Mouse (Mus musculus) hindbrain, embryonic 16.5 days (tissue): ENCODE results near the gene Vps4a. TPM values are rescaled to one million over a fixed set of nuclear protein-coding genes. Genes with fewer than 3 reads are reported as not detected.

ENCODE experiments used
- ATAC-seq: fragments of 200-750 bp; cut with Nextera tagmentation; 2 replicates; pipeline ENCODE4 v1.8.0; 2017; ENCODE audit warnings: moderate TSS enrichment, moderate library complexity
- H3K27ac ChIP-seq: fragments of 300-500 bp; sonication (generic); 2 replicates; pipeline ENCODE4 v1.5.1; 2014; ENCODE audit warnings: low read depth, mild to moderate bottlenecking, control low read depth, low read length, moderate library complexity
- H3K27me3 ChIP-seq: fragments of 300-500 bp; sonication (generic); replicated peaks from 2 replicates; pipeline ENCODE4 v1.6.1; 2014; ENCODE audit warnings: low read length; ENCODE audit not compliant: control insufficient read depth, insufficient read depth
- H3K36me3 ChIP-seq: fragments of 300-500 bp; sonication (generic); 2 replicates; pipeline ENCODE4 v1.6.1; 2014; ENCODE audit warnings: mild to moderate bottlenecking, low read length, moderate library complexity, mixed read lengths; ENCODE audit not compliant: control insufficient read depth, insufficient read depth
- H3K4me1 ChIP-seq: fragments of 300-500 bp; sonication (generic); 2 replicates; pipeline ENCODE4 v1.6.1; 2014; ENCODE audit warnings: low read depth, low read length; ENCODE audit not compliant: control insufficient read depth, insufficient read depth
- H3K4me2 ChIP-seq: fragments of 300-500 bp; sonication (generic); 2 replicates; pipeline ENCODE4 v1.6.1; 2014; ENCODE audit warnings: mild to moderate bottlenecking, low read length, control low read depth, moderate library complexity
- H3K4me3 ChIP-seq: fragments of 300-500 bp; sonication (generic); 2 replicates; pipeline ENCODE4 v1.5.1; 2014; ENCODE audit warnings: mild to moderate bottlenecking, low read length, control low read depth, moderate library complexity
- H3K9ac ChIP-seq: fragments of 300-500 bp; sonication (generic); 2 replicates; pipeline ENCODE4 v1.6.1; 2014; ENCODE audit warnings: low read depth, mild to moderate bottlenecking, control low read depth, low read length, moderate library complexity
- H3K9me3 ChIP-seq: fragments of 300-500 bp; sonication (generic); 2 replicates; pipeline ENCODE4 v1.6.1; 2014; ENCODE audit warnings: mild to moderate bottlenecking, low read length, moderate library complexity; ENCODE audit not compliant: control insufficient read depth
- WGBS: fragments of 180-500 bp; shearing (Covaris S2); extraction: QIAGEN DNeasy Blood & Tissue Kit; methylation state at CpG from one replicate; pipeline ENCODE4 v1.1.7; 2014; 5-methylcytosine and 5-hydroxymethylcytosine counted together
- polyA plus RNA-seq: library from polyadenylated mRNA; unstranded; fragments of >200 nt; fragmentation: Nextera tagmentation; extraction: Ambion mirVana; gene quantifications from 2 replicates; pipeline ENCODE4 v1.2.1, GENCODE M21; 2015

Gene Vps4a
- polyA plus RNA-seq, 1 experiment from 2014 or later, result 165 TPM

DNA sequence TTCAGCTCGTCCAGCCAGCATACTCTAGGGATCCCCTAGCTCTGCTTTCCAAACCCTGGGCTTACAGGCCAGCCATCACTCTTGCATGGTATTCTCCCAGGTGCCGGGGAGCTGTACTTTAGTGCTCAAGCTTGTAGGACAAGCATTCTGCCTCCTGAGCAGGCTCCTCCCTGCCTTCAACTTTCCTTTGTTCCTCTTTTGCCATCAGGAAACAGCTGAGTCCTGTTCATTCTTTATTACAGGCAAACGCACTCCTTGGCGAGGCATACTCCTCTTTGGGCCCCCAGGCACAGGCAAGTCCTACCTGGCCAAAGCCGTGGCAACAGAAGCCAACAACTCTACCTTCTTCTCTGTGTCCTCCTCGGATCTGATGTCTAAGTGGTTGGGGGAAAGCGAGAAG is 9.6 kb downstream of the Vps4a start:
- Histone ChIP-seq H3K4me3 (no peak overlapping the region), H3K27me3 (no peaks in the 10 kb centered on the region), H3K9me3 (no peaks in the 10 kb centered on the region), H3K4me2 (no peak overlapping the region), H3K36me3 (peaks cover 66% of the 10 kb centered on the region), H3K27ac (no peak overlapping the region), H3K9ac (no peak overlapping the region), H3K4me1 (no peaks in the 10 kb centered on the region)
- ATAC-seq, result no peak
- 86% methylated on average over 7 of the region's 7 CpGs for WGBS

DNA sequence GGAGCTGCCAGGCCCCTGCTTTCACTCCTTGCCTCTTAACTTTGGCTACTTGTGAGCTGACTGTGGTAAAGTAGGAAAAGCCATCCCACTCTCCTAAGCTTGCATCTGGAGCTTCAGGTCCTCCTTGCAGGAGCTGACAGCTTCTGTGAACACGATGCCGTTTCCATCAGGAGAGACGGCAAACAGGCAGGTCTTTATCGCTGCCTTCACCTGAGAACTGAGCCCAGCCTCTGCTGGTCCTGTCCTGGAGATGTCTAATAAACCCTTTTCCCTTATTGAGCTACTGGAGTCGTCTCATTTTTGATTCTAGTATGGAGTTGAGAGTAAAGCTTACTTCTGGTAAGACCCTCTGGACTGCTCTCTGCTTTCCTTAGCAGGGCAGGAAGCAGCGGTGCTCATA is 14.5 kb downstream of the Vps4a start:
- H3K4me2 ChIP-seq, result no peak overlapping the region

DNA sequence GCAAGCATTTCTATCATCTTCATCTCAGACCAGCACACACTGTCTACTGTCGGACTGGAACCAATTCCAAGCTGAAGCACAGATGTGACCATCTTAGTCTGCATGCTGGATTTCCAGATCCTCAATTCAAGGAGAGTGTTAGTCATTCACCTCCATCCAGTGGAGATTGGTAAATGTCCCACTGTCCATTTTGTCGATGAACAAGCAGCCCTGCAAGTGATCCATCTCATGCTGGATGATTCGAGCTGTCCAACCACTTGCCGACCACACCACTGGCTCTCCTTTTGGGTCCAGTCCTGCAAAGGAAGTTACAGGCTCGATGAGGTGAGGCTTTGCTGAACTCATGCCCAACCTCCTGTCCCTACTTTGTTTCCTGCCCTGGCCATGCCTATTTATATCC is 16.0 kb downstream of the Vps4a start:
- H3K9ac ChIP-seq, result no peak overlapping the region
- no peak overlapping the region for H3K4me3 ChIP-seq
- H3K36me3 ChIP-seq, result peaks cover 48% of the 10 kb centered on the region
- H3K4me1 ChIP-seq, result peaks cover 15% of the 10 kb centered on the region
- no peak for ATAC-seq
- H3K4me2 ChIP-seq, result no peak overlapping the region
- no peak overlapping the region for H3K27ac ChIP-seq
- no peaks in the 10 kb centered on the region for H3K9me3 ChIP-seq
- whole genome bisulfite sequencing, result 91% methylated on average over 5 of the region's 5 CpGs
- no peaks in the 10 kb centered on the region for H3K27me3 ChIP-seq

More for the DNA sequence above, 14.5 kb downstream of the Vps4a start:
- H3K27ac ChIP-seq, result no peak overlapping the region
- no peak for ATAC-seq
- H3K27me3 ChIP-seq, result no peaks in the 10 kb centered on the region
- H3K9me3 ChIP-seq, result no peaks in the 10 kb centered on the region
- WGBS, result 96% methylated on average over 6 of the region's 6 CpGs
- no peak overlapping the region for H3K4me3 ChIP-seq
- no peak overlapping the region for H3K9ac ChIP-seq
- H3K36me3 ChIP-seq, result peaks cover 51% of the 10 kb centered on the region
- peaks cover 15% of the 10 kb centered on the region for H3K4me1 ChIP-seq

DNA sequence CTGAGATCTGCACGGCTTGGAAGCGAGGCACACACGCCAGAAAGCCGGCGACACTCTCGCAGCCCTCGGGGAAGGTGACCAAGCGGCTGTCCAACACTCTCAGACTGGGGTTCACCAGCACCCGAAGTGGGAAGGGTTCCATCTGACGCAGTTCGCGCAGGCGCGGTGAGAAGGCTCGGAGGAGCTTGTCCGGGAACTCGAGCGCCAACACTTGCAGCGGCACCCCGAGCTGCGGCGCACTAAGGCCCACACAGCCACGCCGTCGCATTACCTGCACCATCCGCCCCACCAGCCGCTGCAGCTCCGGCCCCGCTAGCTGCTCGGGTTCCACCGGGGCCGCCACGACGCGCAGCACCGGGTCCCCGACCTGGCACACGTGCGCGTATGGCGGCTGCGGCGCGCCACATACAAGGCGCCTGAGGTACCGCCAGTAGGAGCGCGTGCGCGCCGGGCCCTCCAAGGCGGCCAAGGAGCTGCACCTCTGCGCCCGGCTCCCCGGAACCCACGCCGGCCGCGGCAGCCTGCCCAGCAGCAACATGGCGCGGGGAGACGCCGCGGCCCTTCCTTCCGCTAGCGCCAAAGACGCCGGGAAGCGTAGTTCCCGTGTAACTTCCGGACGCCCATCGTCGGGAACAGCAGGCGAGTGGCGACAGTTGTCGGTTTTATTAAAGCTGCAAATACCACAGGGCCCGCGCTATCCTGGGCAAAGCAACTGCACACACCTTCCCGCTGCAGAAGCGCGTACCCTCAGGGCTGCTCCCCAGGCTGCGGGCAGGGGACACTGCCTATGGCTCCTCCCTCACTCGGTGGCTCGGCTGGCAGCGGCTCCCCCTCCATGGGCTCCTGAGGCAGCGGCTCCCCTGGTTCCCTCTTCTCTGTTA is 17.3 kb downstream of the Vps4a start, which contains the start of gene Pdf:
TSS of gene Pdf (minus strand) at position 554 of the 881 bp plus-strand sequence.
- WGBS, result under 1% methylated on average over 78 of the region's 87 CpGs
- H3K27me3 ChIP-seq, result no peaks in the 10 kb centered on the region
- H3K4me1 ChIP-seq, result peaks cover 15% of the 10 kb centered on the region
- ATAC-seq, result peak; percentile 89
- peak within 1 kb of the TSS; percentile 90 for H3K4me2 ChIP-seq
- no peaks in the 10 kb centered on the region for H3K9me3 ChIP-seq
- peak within 1 kb of the TSS; percentile 82 for H3K4me3 ChIP-seq
- peak within 1 kb of the TSS; percentile 90 for H3K9ac ChIP-seq
- peak within 1 kb of the TSS; percentile 91 for H3K27ac ChIP-seq
- peaks cover 44% of the 10 kb centered on the region for H3K36me3 ChIP-seq

DNA sequence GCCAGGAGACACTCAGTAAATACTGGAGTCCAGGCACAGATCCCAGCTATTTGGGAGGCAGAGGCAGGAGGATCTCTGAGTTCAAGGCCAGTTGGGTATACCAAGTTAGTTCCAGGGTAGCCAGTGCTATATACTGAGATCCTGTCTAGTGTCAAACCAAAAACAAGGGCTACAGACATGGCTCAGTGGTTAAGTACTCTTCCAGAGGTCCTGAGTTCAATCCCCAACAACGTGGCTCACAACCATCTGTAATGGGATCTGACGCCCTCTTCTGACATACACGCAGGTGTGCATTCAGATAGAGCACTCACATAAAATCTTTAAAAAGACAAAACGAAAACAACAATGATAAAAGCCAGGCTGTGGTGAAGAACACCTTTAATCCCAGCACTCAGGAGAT is 18.5 kb downstream of the Vps4a start:
- H3K4me3 ChIP-seq, result no peak overlapping the region
- no peak for ATAC-seq
- 99% methylated on average over 4 of the region's 4 CpGs for WGBS

DNA sequence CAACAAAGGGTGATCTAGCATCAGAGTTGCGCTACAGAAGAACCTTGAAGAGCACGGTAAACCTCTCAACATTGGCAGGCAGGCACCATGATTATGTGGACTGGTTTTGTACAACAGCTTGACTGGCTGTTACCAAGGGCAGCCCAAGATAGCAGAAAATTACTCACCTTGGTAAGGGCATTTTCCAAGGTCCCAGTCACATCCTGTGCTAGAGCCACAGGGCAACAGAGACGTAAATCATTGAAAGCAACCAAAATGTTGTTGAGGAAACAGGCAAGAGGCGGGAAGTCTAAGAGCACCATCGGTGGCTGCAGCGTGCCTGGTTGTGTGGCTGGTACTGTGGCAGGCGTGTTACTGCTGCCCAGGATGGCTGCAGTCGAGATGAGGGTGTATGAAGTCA is 21.0 kb downstream of the Vps4a start:
- WGBS, result 96% methylated on average over 8 of the region's 8 CpGs
- ATAC-seq, result no peak
- no peak overlapping the region for H3K9ac ChIP-seq
- no peaks in the 10 kb centered on the region for H3K27me3 ChIP-seq
- peaks cover 24% of the 10 kb centered on the region for H3K36me3 ChIP-seq
- no peak overlapping the region for H3K4me3 ChIP-seq
- H3K27ac ChIP-seq, result no peak overlapping the region
- H3K4me1 ChIP-seq, result peaks cover 24% of the 10 kb centered on the region
- H3K4me2 ChIP-seq, result no peak overlapping the region
- H3K9me3 ChIP-seq, result no peaks in the 10 kb centered on the region

More for the DNA sequence above, 18.5 kb downstream of the Vps4a start:
- no peak overlapping the region for H3K9ac ChIP-seq
- no peak overlapping the region for H3K27ac ChIP-seq
- no peaks in the 10 kb centered on the region for H3K9me3 ChIP-seq
- peak overlapping the region; percentile 90; the same call in 1 of the 2 replicates for H3K4me2 ChIP-seq
- peaks cover 15% of the 10 kb centered on the region for H3K4me1 ChIP-seq
- H3K36me3 ChIP-seq, result peaks cover 41% of the 10 kb centered on the region
- no peaks in the 10 kb centered on the region for H3K27me3 ChIP-seq

DNA sequence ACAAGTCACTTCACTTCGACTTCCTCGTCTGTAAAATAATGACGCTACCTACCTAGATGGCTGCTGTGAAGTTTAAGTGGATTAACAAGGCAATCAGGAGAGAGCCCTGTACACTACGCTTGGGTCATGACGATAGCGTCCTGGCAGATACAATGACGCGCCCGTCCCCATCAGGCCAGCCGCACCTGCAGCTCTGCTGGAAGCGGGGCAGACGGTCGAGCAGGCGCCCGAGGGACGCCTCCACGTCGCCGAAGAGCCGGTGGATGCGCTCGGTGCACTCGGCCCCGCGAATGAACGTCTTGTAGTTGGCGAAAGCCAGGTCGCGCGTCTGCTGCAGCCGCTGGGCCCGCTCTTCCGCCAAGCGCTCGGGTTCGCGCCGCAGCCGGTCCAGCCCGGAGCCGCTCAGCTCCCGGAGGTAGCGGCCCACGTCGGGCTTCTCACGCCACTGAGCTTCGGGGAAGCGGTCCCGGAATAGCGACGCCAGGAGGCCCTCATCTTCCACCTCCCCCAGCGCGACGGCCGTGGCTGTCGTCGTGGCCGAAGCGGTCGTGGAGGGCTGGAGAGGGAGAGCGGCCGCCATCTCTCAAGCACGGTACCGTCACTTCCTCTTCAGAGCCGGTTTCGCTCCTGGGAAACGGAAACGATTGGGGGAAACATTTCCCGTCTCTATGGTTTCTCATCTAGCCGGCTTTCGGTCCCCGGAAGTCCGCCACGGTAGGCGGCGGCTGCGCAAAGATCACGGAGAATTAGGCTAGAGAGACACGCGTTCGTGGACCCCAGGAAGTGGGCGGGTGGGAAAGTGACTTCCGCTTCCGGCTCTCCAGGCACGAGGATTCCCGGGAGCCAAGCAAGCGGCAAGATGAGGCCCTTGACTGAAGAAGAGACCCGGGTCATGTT is 25.3 kb downstream of the Vps4a start, which contains the start of the genes Cog8 and Nip7:
TSS of gene Cog8 (minus strand) at position 614 of the 897 bp plus-strand sequence.
TSS of gene Nip7 (plus strand) at position 802 of the 897 bp plus-strand sequence.
- H3K9ac ChIP-seq, result peak within 1 kb of the TSS; percentile 89
- under 1% methylated on average over 87 of the region's 88 CpGs for WGBS
- H3K27ac ChIP-seq, result peak within 1 kb of the TSS; percentile 88
- H3K27me3 ChIP-seq, result no peaks in the 10 kb centered on the region
- peak within 1 kb of the TSS; percentile 83 for H3K4me2 ChIP-seq
- peaks cover 26% of the 10 kb centered on the region for H3K36me3 ChIP-seq
- no peaks in the 10 kb centered on the region for H3K9me3 ChIP-seq
- H3K4me1 ChIP-seq, result peaks cover 15% of the 10 kb centered on the region
- peak within 1 kb of the TSS; percentile 98 for H3K4me3 ChIP-seq
- peak; percentile 97 for ATAC-seq

DNA sequence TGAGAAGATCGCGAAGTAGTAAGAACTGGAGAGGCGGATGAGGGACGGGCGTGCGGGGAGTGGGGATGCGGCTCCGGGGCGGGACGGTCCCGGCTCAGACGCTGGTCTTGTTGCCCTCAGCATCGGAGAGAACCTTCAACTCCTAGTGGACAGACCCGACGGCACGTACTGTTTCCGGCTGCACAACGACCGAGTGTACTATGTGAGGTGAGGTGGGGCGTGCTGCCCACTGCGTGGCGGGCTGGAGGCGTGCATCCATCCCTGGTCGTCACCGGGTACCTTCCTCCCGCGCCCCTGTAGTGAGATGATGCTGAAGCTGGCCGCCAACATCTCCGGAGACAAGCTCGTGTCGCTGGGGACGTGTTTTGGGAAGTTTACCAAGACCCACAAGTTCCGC is 25.9 kb downstream of the Vps4a start:
- peaks cover 20% of the 10 kb centered on the region for H3K36me3 ChIP-seq
- WGBS, result 1% methylated on average over 32 of the region's 33 CpGs
- H3K9me3 ChIP-seq, result no peaks in the 10 kb centered on the region
- peak overlapping the region; percentile 61 for H3K27ac ChIP-seq
- peak overlapping the region; percentile 98 for H3K4me3 ChIP-seq
- H3K4me2 ChIP-seq, result peak overlapping the region; percentile 80
- H3K4me1 ChIP-seq, result peaks cover 15% of the 10 kb centered on the region
- H3K27me3 ChIP-seq, result no peaks in the 10 kb centered on the region
- ATAC-seq, result peak; percentile 64
- H3K9ac ChIP-seq, result peak overlapping the region; percentile 74
